In genomic region chr2:152895834-152896233, GRCm38 (mm10) we compare ENCODE assay signal across 21 mouse cellular contexts. TPM values are rescaled to one million over a fixed set of nuclear protein-coding genes. Genes with fewer than 3 reads are reported as not detected.
"Had no signal": no experiment of that assay in that cellular context is flagged by ENCODE, and none has a peak within 500 bp of the region (broad histone marks: within the 10 kb centered on the region; RNA-seq: fewer than 3 reads in every experiment).

No protein-coding gene starts in this region.

- H3K9ac ChIP-seq: liver, embryonic 13.5 days; neural tube, embryonic 13.5 days had no signal

- H3K4me1 ChIP-seq: liver, embryonic 13.5 days; neural tube, embryonic 13.5 days had no signal

- H3K27ac ChIP-seq: left cerebral cortex, adult 2 months; liver, embryonic 13.5 days; neural tube, embryonic 13.5 days had no signal

- H3K4me2 ChIP-seq: liver, embryonic 13.5 days; midbrain, embryonic 11.5 days; neural tube, embryonic 13.5 days had no signal

- ATAC-seq: intestine, postnatal 0 days had no signal

- DNase-seq: layer of hippocampus, postnatal 36 days; liver, embryonic 13.5 days; lung, adult 2 months; lung, postnatal 14 days; lung, postnatal 4 days; midbrain, embryonic 14.5 days; retina, postnatal 1 day; right cerebral cortex, postnatal 25 days; spleen, adult 18-20 months; thymus, adult 2 months; thymus, postnatal 14 days; thymus, postnatal 4 days had no signal

- H3K9me3 ChIP-seq: liver, embryonic 13.5 days; neural tube, embryonic 13.5 days had no signal

- H3K27me3 ChIP-seq: liver, embryonic 13.5 days; neural tube, embryonic 13.5 days had no signal

- H3K4me3 ChIP-seq: left cerebral cortex, adult 2 months; liver, embryonic 13.5 days; neural tube, embryonic 13.5 days had no signal

RNA-seq across cellular contexts. Expression of gene Mylk2, which starts 15.3 kb away (rescaled TPM):
- polyA plus RNA-seq: intestine, postnatal 0 days; limb, embryonic 11.5 days; liver, adult 2 months; liver, embryonic 13.5 days; midbrain, embryonic 11.5 days; midbrain, embryonic 14.5 days; midbrain, postnatal 0 days; neural tube, embryonic 13.5 days had no signal

RNA-seq across cellular contexts. Expression of gene Dusp15, which starts 55.7 kb away (rescaled TPM):
- polyA plus RNA-seq: liver, adult 2 months; liver, embryonic 13.5 days; liver, embryonic 16.5 days; lung, embryonic 16.5 days had no signal
